Mouse (Mus musculus) myocyte (in vitro differentiated cells): ENCODE measurements around the gene Zfp652. TPM values are rescaled to one million over a fixed set of nuclear protein-coding genes. Genes with fewer than 3 reads are reported as not detected.

Experiments used
- H3K27me3 ChIP-seq: one replicate; pipeline ENCODE4 v1.6.1; 2011; ENCODE audit not compliant: control insufficient read depth, insufficient read depth, insufficient read length
- H3K36me3 ChIP-seq: one replicate; pipeline ENCODE4 v1.6.1; 2011; ENCODE audit not compliant: control insufficient read depth, insufficient read depth
- H3K4me2 ChIP-seq: one replicate; pipeline ENCODE4 v1.6.1; 2011; ENCODE audit warnings: low read depth, control low read depth
- H3K4me3 ChIP-seq: one replicate; pipeline ENCODE4 v1.5.1; 2011; ENCODE audit warnings: mild to moderate bottlenecking, control low read depth, moderate library complexity
- H3K79me2 ChIP-seq: one replicate; pipeline ENCODE4 v1.6.1; 2011; ENCODE audit not compliant: control insufficient read depth, insufficient read depth
- H3ac ChIP-seq: one replicate; pipeline ENCODE4 v1.6.1; 2011; ENCODE audit not compliant: control insufficient read depth, insufficient read length
- CEBPB ChIP-seq: IDR thresholded peaks from 2 replicates; pipeline ENCODE4 v1.6.1; 2011; ENCODE audit warnings: mild to moderate bottlenecking, moderate library complexity; ENCODE audit not compliant: poor library complexity, insufficient read depth, severe bottlenecking
- E2F4 ChIP-seq: IDR thresholded peaks from one replicate; pipeline ENCODE4 v1.6.1; 2011; ENCODE audit warnings: mild to moderate bottlenecking, control low read depth, moderate library complexity; ENCODE audit not compliant: insufficient read depth
- MAX ChIP-seq: IDR thresholded peaks from one replicate; pipeline ENCODE4 v1.6.1; 2011; ENCODE audit warnings: low read depth, mild to moderate bottlenecking, control low read depth
- MYOD1 ChIP-seq, 3 experiments: IDR thresholded peaks; one replicate each; pipeline ENCODE4 v1.6.1; 2011; ENCODE audit warnings: control low read depth in 2 of 3, low read depth in 2 of 3, mild to moderate bottlenecking in 2 of 3, moderate library complexity in 1 of 3; ENCODE audit not compliant: insufficient read length in 2 of 3, control insufficient read depth in 1 of 3
- MYOG ChIP-seq, 3 experiments: IDR thresholded peaks; one replicate each; pipeline ENCODE4 v1.6.1; 2011; ENCODE audit warnings: control low read depth in 2 of 3, low read depth in 2 of 3, mild to moderate bottlenecking in 2 of 3; ENCODE audit not compliant: insufficient read length in 2 of 3, control insufficient read depth in 1 of 3, insufficient read depth in 1 of 3
- POLR2A ChIP-seq: IDR thresholded peaks from one replicate; pipeline ENCODE4 v1.6.1; 2011; ENCODE audit warnings: low read depth, mild to moderate bottlenecking, control low read depth, moderate library complexity; ENCODE audit not compliant: insufficient read length
- POLR2AphosphoS2 ChIP-seq: IDR thresholded peaks from one replicate; pipeline ENCODE4 v1.6.1; 2011; ENCODE audit warnings: low read depth, control low read depth; ENCODE audit not compliant: insufficient read length
- REST ChIP-seq: IDR thresholded peaks from one replicate; pipeline ENCODE4 v1.6.1; 2011; ENCODE audit warnings: mild to moderate bottlenecking, control low read depth, moderate library complexity; ENCODE audit not compliant: insufficient read depth, insufficient read length
- SRF ChIP-seq: IDR thresholded peaks from one replicate; pipeline ENCODE4 v1.6.1; 2011; ENCODE audit warnings: low read depth; ENCODE audit not compliant: control insufficient read depth, insufficient read length
- TCF12 ChIP-seq: IDR thresholded peaks from one replicate; pipeline ENCODE4 v1.6.1; 2011; ENCODE audit warnings: mild to moderate bottlenecking, control low read depth; ENCODE audit not compliant: poor library complexity, insufficient read depth, severe bottlenecking
- TCF3 ChIP-seq: IDR thresholded peaks from one replicate; pipeline ENCODE4 v1.6.1; 2011; ENCODE audit warnings: low read depth, control low read depth; ENCODE audit not compliant: insufficient read length
- USF1 ChIP-seq: IDR thresholded peaks from one replicate; pipeline ENCODE4 v1.6.1; 2011; ENCODE audit warnings: low read depth, mild to moderate bottlenecking, control low read depth, moderate library complexity
- polyA plus RNA-seq: library from polyadenylated mRNA; unstranded; fragments of >200 nt; fragmentation: generic; extraction: Trizol; gene quantifications from one replicate; pipeline ENCODE4 v1.2.1, GENCODE M21; 2012; ENCODE audit warnings: missing spikeins

Zfp652 gene
- polyA plus RNA-seq, 1 experiment = 6.4 TPM

- H3K36me3 ChIP-seq = no peaks in the 10 kb centered on the region
- peak overlapping the region; percentile 99 for H3K4me2 ChIP-seq
- H3K4me3 ChIP-seq = peak overlapping the region; percentile 55
- TF ChIP-seq CEBPB (no peak), REST (no peak), E2F4 (no peak), MYOD1 (IDR thresholded peaks at IDR 0.05; ENCODE audit: control insufficient read depth in 1 of 3, insufficient read length in 2 of 3, low read depth in 2 of 3) (no peak), TCF3 (no peak), SRF (no peak), MYOG (IDR thresholded peaks at IDR 0.05; ENCODE audit: control insufficient read depth in 1 of 3, insufficient read depth in 1 of 3, insufficient read length in 2 of 3, low read depth in 2 of 3) (no peak), USF1 (no peak)
- H3K79me2 ChIP-seq = peaks cover 14% of the 10 kb centered on the region
- no peaks in the 10 kb centered on the region for H3K27me3 ChIP-seq
- no peak overlapping the region for H3ac ChIP-seq
Measured at GRCm38 (mm10) chr11:95714411-95714810, 1.9 kb downstream of the Zfp652 start.

- no peak overlapping the region for H3ac ChIP-seq
- TF ChIP-seq MAX (no peak), TCF12 (no peak), USF1 (no peak), POLR2A (no peak), SRF (no peak)
- no peaks in the 10 kb centered on the region for H3K36me3 ChIP-seq
- no peak overlapping the region for H3K4me2 ChIP-seq
- no peak overlapping the region for H3K4me3 ChIP-seq
- peaks cover 21% of the 10 kb centered on the region for H3K79me2 ChIP-seq
- no peaks in the 10 kb centered on the region for H3K27me3 ChIP-seq
Measured at GRCm38 (mm10) chr11:95716136-95716535, 3.7 kb downstream of the Zfp652 start.

DNA sequence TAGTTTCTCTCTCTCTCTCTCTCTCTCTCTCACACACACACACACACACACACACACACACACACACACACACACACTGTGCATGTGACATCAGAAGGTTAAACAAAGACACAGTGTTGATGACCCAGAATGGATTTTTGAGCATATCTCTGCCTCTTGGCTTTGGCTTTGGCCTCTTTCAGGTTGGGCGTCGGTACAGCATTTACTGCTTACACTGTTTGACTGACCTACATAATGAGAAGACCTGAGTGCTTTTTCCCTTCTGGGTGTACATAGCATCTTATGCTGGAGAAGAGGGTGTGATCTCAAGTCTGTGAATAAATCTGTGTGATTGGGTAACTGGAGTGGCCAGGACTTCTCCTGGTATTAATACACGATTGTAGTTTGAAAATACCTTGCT lies 6.9 kb downstream of the Zfp652 start:
- no peak for TF ChIP-seq MYOG (IDR thresholded peaks at IDR 0.05; ENCODE audit: control insufficient read depth in 1 of 3, insufficient read depth in 1 of 3, insufficient read length in 2 of 3, low read depth in 2 of 3)
- TF ChIP-seq MYOD1 (IDR thresholded peaks at IDR 0.05; ENCODE audit: control insufficient read depth in 1 of 3, insufficient read length in 2 of 3, low read depth in 2 of 3) = no peak
- TF ChIP-seq POLR2A = no peak
- TF ChIP-seq POLR2AphosphoS2 = no peak
- Histone ChIP-seq H3K27me3 (no peaks in the 10 kb centered on the region), H3K79me2 (peaks cover 21% of the 10 kb centered on the region), H3K4me2 (no peak overlapping the region), H3ac (no peak overlapping the region), H3K36me3 (no peaks in the 10 kb centered on the region), H3K4me3 (no peak overlapping the region)

- no peaks in the 10 kb centered on the region for H3K36me3 ChIP-seq
Measured at GRCm38 (mm10) chr11:95723287-95723686, 10.8 kb downstream of the Zfp652 start, which contains the start of gene B130006D01Rik. TSS of gene B130006D01Rik (plus strand) at chr11:95723587.

GRCm38 (mm10) chr11:95724466-95724865 lies 12.0 kb downstream of the Zfp652 start:
- Histone ChIP-seq H3K79me2 (peaks cover 7% of the 10 kb centered on the region), H3K4me2 (no peak overlapping the region), H3ac (no peak overlapping the region), H3K36me3 (no peaks in the 10 kb centered on the region), H3K4me3 (no peak overlapping the region), H3K27me3 (no peaks in the 10 kb centered on the region)
- TF ChIP-seq MYOD1 (IDR thresholded peaks at IDR 0.05; ENCODE audit: control insufficient read depth in 1 of 3, insufficient read length in 2 of 3, low read depth in 2 of 3) (no peak), MAX (no peak)

More at GRCm38 (mm10) chr11:95723287-95723686, 10.8 kb downstream of the Zfp652 start, which contains the start of gene B130006D01Rik:
- Histone ChIP-seq H3K27me3 (no peaks in the 10 kb centered on the region), H3K4me3 (no peak within 1 kb of the TSS), H3K4me2 (no peak within 1 kb of the TSS), H3K79me2 (peaks cover 9% of the 10 kb centered on the region), H3ac (no peak within 1 kb of the TSS)
- no peak for TF ChIP-seq TCF3
- TF ChIP-seq E2F4 = no peak
- TF ChIP-seq MYOD1 (IDR thresholded peaks at IDR 0.05; ENCODE audit: control insufficient read depth in 1 of 3, insufficient read length in 2 of 3, low read depth in 2 of 3) = no peak
- no peak for TF ChIP-seq USF1
- no peak for TF ChIP-seq CEBPB
- TF ChIP-seq REST = no peak
- TF ChIP-seq MAX = no peak
- no peak for TF ChIP-seq MYOG (IDR thresholded peaks at IDR 0.05; ENCODE audit: control insufficient read depth in 1 of 3, insufficient read depth in 1 of 3, insufficient read length in 2 of 3, low read depth in 2 of 3)
- TF ChIP-seq TCF12 = no peak
- TF ChIP-seq POLR2AphosphoS2 = no peak
- no peak for TF ChIP-seq POLR2A

- H3ac ChIP-seq = no peak overlapping the region
- peaks cover under 1% of the 10 kb centered on the region for H3K79me2 ChIP-seq
- no peak overlapping the region for H3K4me3 ChIP-seq
- no peaks in the 10 kb centered on the region for H3K36me3 ChIP-seq
- H3K4me2 ChIP-seq = no peak overlapping the region
- no peak for TF ChIP-seq SRF
- no peaks in the 10 kb centered on the region for H3K27me3 ChIP-seq
Measured at GRCm38 (mm10) chr11:95726156-95726555, 13.7 kb downstream of the Zfp652 start.
